Mouse (Mus musculus) forebrain, embryonic 10.5 days (tissue): ENCODE results near the gene Tmem116. TPM values are rescaled to one million over a fixed set of nuclear protein-coding genes. Genes with fewer than 3 reads are reported as not detected.

Experiments used
- DNase-seq: peaks from one replicate; pipeline ENCODE4 v3.0.0-alpha.2; 2017; ENCODE audit warnings: low spot score; ENCODE audit errors: extremely low spot score
- H3K27ac ChIP-seq: fragments of 300-500 bp; sonication (generic); 2 replicates; pipeline ENCODE4 v1.5.1; 2016; ENCODE audit warnings: mild to moderate bottlenecking
- H3K27me3 ChIP-seq: fragments of 300-500 bp; sonication (generic); 2 replicates; pipeline ENCODE4 v1.6.1; 2016; ENCODE audit warnings: mild to moderate bottlenecking; ENCODE audit not compliant: poor library complexity, severe bottlenecking
- H3K36me3 ChIP-seq: fragments of 300-500 bp; sonication (generic); replicated peaks from 2 replicates; pipeline ENCODE4 v1.6.1; 2016; ENCODE audit warnings: mild to moderate bottlenecking, moderate library complexity
- H3K4me1 ChIP-seq: fragments of 300-500 bp; sonication (generic); 2 replicates; pipeline ENCODE4 v1.6.1; 2016
- H3K4me3 ChIP-seq: fragments of 300-500 bp; sonication (generic); 2 replicates; pipeline ENCODE4 v1.5.1; 2016; ENCODE audit warnings: mild to moderate bottlenecking, moderate library complexity
- H3K9me3 ChIP-seq: fragments of 300-500 bp; sonication (generic); 2 replicates; pipeline ENCODE4 v1.6.1; 2016; ENCODE audit warnings: mild to moderate bottlenecking, moderate library complexity
- WGBS: fragments of 180-500 bp; shearing (Covaris S2); methylation state at CpG from one replicate; pipeline ENCODE4 v1.1.7; 2016; 5-methylcytosine and 5-hydroxymethylcytosine counted together
- polyA plus RNA-seq: library from polyadenylated mRNA; unstranded; fragments of >200 nt; fragmentation: Nextera tagmentation; extraction: Ambion mirVana; gene quantifications from 2 replicates; pipeline ENCODE4 v1.2.1, GENCODE M21; 2016

Tmem116 gene
- polyA plus RNA-seq = 1.00 and 1.0 TPM in 2 replicates

DNA sequence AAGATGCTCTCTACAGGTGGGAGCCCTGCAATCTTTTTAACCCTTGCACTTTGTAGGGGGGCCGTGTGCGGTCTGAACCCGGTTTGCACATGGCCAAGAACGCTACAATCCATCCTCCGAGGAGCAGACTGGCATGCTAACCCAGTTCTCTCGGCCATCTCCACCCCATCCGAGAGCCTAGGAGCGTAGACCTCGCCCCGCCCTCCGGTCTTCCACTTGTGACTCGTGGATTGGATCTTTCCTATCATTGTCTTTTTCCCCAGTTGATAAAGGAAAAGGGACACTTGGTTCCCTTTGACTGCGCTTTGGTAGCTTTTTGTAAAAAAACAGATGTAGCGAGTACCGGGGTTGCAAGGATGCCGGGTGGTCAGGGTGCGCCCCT, at the start of gene Tmem116:
TSS of gene Tmem116 (plus strand) at position 250 of the 382 bp plus-strand sequence.
- Histone ChIP-seq H3K4me1 (peaks cover 37% of the 10 kb centered on the region), H3K27ac (peak within 1 kb of the TSS; percentile 93), H3K4me3 (peak within 1 kb of the TSS; percentile 92), H3K9me3 (no peaks in the 10 kb centered on the region), H3K27me3 (no peaks in the 10 kb centered on the region), H3K36me3 (peaks cover 36% of the 10 kb centered on the region)
- WGBS = under 1% methylated on average over 17 of the region's 17 CpGs
- peak; percentile 53 for DNase-seq

DNA sequence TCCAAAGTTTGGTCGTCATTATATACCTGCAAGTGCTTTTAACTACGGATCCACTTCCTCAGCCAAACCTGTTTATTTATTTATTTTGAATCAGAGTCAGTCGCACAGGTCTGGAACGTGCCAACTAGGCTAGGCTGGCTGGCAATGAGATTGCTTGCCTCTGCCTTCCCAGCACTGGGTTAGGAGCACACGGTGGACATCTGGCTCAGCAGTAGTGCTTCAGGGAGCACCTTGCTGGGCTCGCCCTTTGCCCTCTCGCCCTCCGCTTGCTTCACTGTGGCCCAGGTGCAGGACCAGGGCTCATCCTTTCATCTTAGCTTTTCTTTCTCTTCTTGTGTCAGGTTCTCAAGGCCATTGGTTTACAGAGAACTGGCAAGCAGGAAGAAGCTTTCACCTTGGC, 43.8 kb upstream of the Tmem116 start:
- Histone ChIP-seq H3K27me3 (no peaks in the 10 kb centered on the region), H3K27ac (no peak overlapping the region), H3K36me3 (peaks cover 98% of the 10 kb centered on the region), H3K9me3 (no peaks in the 10 kb centered on the region), H3K4me3 (no peak overlapping the region), H3K4me1 (no peaks in the 10 kb centered on the region)
- 95% methylated on average over 8 of the region's 8 CpGs for WGBS
- DNase-seq = no peak

DNA sequence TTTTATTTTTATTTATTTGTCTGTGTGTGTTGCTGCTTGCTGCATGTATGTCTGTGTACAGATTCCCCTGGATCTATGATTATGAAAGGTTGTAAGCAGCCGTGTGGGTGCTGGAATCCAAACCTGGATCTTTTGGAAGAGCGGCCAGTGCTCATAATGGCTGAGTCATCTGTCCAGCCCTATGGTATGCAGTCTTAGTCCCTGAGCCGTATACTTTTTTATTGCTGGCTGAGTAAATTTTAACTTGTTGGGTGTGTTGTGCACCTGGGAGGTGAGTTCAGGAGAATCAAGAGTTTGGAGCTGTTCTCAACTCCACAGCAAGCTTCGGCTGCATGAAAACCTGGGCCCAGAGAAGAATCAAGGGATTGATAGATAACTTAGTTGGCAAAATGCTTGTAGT, 40.7 kb upstream of the Tmem116 start:
- Histone ChIP-seq H3K4me1 (no peaks in the 10 kb centered on the region), H3K36me3 (peaks cover 100% of the 10 kb centered on the region), H3K9me3 (no peaks in the 10 kb centered on the region), H3K27ac (no peak overlapping the region), H3K4me3 (no peak overlapping the region), H3K27me3 (no peaks in the 10 kb centered on the region)
- WGBS = 95% methylated on average over 4 of the region's 4 CpGs
- DNase-seq = no peak

DNA sequence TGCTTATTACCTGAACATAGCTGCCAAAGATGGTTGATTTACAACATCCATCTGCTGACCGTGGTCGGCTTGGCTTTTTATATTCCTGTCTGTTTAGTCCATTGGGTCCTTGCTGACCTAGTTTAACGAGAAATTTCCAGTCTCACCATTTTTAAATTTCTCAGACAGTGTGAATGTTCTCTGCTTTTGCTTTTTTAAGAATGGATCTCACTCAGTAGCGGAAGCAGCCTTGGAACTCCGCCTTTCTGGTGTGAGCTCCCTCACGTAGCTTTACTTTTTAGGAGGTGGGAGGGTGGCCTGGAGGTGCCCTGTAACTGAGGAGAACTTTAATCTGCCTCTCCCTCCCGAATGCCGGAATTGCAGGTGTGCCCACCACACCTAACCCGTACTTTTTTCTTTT, 31.0 kb upstream of the Tmem116 start:
- Histone ChIP-seq H3K36me3 (peaks cover 100% of the 10 kb centered on the region), H3K4me3 (no peak overlapping the region), H3K27me3 (no peaks in the 10 kb centered on the region), H3K4me1 (no peaks in the 10 kb centered on the region), H3K9me3 (no peaks in the 10 kb centered on the region; the same call in 1 of the 2 replicates), H3K27ac (no peak overlapping the region)
- DNase-seq = no peak
- 93% methylated on average over 9 of the region's 9 CpGs for WGBS

DNA sequence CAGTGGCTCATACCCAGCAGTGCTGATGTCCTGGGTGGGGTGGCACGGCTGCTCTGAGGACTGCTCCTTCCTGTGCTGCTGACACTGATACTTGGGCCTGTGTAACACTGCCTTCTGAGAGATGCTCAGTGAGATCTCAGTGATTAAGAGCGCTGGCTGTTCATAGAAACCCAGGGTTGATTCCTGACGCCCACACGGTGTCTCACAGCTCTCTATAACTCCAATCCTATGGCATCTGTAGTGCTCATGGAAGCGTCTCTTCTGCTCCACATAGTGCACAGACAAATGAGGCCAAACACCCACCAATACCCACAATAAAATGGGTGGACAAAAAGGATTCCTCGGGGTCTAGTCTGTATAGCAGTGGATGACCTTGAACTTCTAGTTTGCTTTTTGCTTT, 28.9 kb upstream of the Tmem116 start:
- Histone ChIP-seq H3K27me3 (no peaks in the 10 kb centered on the region), H3K4me1 (no peaks in the 10 kb centered on the region), H3K4me3 (no peak overlapping the region), H3K27ac (no peak overlapping the region), H3K36me3 (peaks cover 100% of the 10 kb centered on the region), H3K9me3 (no peaks in the 10 kb centered on the region)
- WGBS = 94% methylated on average over 6 of the region's 6 CpGs
- DNase-seq = no peak

DNA sequence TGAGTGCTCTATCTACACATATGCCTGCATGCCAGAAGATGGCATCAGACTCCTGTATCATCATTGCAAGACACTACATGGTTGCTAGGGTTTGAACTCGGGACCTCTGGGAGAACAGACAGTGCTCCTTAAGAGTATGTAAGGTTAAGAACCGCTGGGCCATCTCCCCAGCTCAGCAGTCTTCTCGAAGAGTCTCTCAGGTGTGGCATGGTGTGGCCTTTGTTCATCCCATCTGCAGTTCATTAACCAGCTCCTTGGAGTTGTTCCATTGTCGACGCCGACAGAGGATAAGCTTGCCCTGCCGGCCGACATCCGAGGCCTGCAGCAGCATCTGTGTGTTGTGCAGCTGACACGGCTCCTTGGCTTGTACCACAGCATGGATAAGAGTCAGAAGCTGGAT, 28.4 kb upstream of the Tmem116 start:
- Histone ChIP-seq H3K9me3 (no peaks in the 10 kb centered on the region), H3K4me3 (no peak overlapping the region), H3K4me1 (no peaks in the 10 kb centered on the region), H3K36me3 (peaks cover 100% of the 10 kb centered on the region), H3K27ac (no peak overlapping the region), H3K27me3 (no peaks in the 10 kb centered on the region)
- DNase-seq = no peak
- 88% methylated on average over 10 of the region's 10 CpGs for WGBS

DNA sequence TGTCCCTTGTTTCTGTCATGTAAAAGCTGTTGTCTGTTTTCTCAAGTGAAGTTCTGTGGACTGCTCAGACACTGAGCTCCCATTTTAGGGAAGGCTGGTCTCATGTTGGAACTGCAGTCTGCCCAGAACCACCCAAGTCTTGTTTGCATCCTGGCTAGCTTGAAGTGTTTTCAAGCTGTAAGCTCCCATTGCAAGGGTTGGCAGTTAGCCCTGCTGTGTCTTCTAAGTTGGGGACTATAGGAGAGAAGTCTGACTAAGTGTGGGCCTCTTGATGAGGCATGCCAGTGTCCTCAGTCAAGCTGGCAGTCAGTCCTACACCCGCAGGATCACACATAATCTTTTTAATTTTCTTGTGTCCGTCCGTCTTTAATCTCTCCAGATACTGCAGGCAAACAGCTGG, 22.7 kb upstream of the Tmem116 start:
- H3K4me3 ChIP-seq = no peak overlapping the region
- no peaks in the 10 kb centered on the region for H3K9me3 ChIP-seq
- no peak for DNase-seq
- no peak overlapping the region for H3K27ac ChIP-seq
- 95% methylated on average over 3 of the region's 3 CpGs for WGBS
- peaks cover 100% of the 10 kb centered on the region for H3K36me3 ChIP-seq
- no peaks in the 10 kb centered on the region for H3K4me1 ChIP-seq
- H3K27me3 ChIP-seq = no peaks in the 10 kb centered on the region

DNA sequence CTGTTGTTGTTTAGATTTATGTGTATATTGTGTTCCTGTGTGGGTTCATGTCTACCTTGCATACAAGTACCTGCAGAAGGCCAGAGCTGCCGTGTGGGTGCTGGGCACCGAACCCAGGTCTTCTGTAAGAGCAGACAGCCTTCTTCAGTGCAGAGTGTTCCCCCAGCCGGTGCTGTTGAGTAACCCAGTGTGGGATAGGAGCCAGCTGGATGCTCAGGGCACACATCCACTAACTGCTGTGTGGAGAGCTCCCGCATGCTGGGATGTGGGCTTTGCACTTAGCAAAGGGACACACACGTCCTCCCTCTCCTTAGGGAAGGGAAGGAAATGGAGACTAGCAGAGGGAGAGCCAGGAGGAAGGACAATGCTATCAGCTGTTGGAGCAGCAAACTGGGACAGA, 13.6 kb upstream of the Tmem116 start:
- H3K4me1 ChIP-seq = no peaks in the 10 kb centered on the region
- no peaks in the 10 kb centered on the region for H3K9me3 ChIP-seq
- WGBS = 94% methylated on average over 5 of the region's 5 CpGs
- peaks cover 100% of the 10 kb centered on the region for H3K36me3 ChIP-seq
- no peak overlapping the region for H3K4me3 ChIP-seq
- no peak for DNase-seq
- no peaks in the 10 kb centered on the region for H3K27me3 ChIP-seq
- H3K27ac ChIP-seq = no peak overlapping the region

DNA sequence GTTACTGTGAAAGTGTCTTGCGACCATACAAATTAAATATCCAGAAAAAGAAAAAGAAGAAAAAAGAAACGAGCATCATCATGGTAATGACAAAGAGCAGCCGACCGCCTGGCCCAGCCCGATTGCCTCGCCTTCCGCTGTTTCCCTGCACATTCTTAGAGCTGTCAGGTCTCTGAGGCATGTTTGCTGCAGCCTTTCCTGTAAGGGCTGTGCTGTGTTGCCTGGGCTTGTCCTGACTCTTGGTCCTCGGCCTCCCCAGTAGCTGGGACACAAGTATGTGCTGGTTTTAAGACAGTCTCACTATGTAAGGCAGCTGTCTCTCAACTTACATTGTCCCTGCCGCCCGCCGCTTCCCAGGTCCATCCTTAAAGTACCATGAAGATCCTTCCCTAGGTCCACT, 12.9 kb upstream of the Tmem116 start:
- Histone ChIP-seq H3K27me3 (no peaks in the 10 kb centered on the region), H3K27ac (no peak overlapping the region), H3K4me3 (no peak overlapping the region), H3K36me3 (peaks cover 100% of the 10 kb centered on the region), H3K4me1 (no peaks in the 10 kb centered on the region), H3K9me3 (no peaks in the 10 kb centered on the region)
- WGBS = 95% methylated on average over 11 of the region's 11 CpGs
- no peak for DNase-seq

DNA sequence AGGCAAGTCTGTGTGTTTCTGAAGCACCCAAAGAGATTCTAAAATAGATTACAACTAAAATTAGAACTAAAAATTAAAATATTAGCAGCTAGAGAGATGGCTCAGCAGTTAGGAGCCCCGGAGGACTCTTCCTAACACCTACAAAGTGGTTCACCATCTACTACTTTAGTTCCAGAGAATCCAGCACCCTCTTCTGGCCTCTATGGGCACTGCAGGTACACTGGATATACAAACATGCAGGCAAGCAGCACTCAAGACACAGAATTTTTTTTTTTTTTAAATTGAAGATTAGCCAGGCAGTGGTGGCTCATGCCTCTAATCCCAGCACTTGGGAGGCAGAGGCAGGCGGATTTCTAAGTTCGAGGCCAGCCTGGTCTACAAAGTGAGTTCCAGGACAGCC, 8.1 kb upstream of the Tmem116 start:
- Histone ChIP-seq H3K4me3 (no peak overlapping the region), H3K36me3 (peaks cover 100% of the 10 kb centered on the region), H3K4me1 (no peaks in the 10 kb centered on the region), H3K27ac (no peak overlapping the region), H3K9me3 (no peaks in the 10 kb centered on the region), H3K27me3 (no peaks in the 10 kb centered on the region)
- WGBS = 89% methylated on average over 3 of the region's 3 CpGs
- DNase-seq = peak; percentile 44

DNA sequence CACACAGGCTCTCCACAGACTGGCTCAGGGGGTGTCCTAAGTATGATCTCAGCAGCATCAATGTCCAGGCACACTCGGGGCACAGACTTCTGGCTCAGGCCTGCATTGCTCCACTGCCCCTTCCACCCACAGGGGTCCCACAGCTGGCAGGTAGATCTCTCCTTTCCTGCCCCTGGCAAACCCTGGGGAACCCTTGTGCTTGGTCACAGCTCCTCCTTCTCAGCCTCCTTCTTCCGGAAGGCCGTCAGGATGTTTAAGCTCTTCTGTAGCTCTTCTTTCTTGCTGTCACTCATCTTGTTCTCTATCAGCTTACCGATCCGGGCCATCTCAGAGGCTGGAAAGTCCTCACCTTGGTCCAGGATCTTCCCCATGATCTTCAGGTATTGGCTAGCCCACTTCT, 6.8 kb upstream of the Tmem116 start:
- DNase-seq = no peak
- WGBS = 91% methylated on average over 5 of the region's 5 CpGs
- Histone ChIP-seq H3K27ac (no peak overlapping the region), H3K4me1 (peaks cover 3% of the 10 kb centered on the region; the same call in 1 of the 2 replicates), H3K36me3 (peaks cover 100% of the 10 kb centered on the region), H3K27me3 (no peaks in the 10 kb centered on the region), H3K9me3 (no peaks in the 10 kb centered on the region), H3K4me3 (no peak overlapping the region)

DNA sequence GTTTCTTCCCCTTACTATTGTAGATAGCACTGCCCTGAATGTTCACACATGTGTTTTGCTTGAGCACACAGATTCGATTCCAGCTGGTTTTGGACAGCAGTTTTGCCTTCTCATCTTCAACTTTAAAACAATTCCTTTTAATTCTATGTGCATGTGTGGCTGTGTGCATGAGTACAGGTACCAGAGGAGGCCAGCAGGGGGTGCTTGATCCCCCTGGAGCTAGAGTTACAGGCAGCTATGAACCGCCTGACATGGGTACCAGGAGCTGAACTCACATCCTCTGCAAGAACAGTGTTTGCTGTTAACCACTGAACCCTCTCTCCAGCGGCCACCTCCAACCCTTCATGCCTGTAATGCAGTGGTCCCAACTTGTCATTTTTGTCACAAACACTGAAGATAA, 3.2 kb upstream of the Tmem116 start:
- H3K4me3 ChIP-seq = no peak overlapping the region
- H3K36me3 ChIP-seq = peaks cover 68% of the 10 kb centered on the region
- no peaks in the 10 kb centered on the region for H3K27me3 ChIP-seq
- DNase-seq = no peak
- no peaks in the 10 kb centered on the region for H3K9me3 ChIP-seq
- 95% methylated on average over 3 of the region's 3 CpGs for WGBS
- peaks cover 26% of the 10 kb centered on the region for H3K4me1 ChIP-seq
- no peak overlapping the region for H3K27ac ChIP-seq

DNA sequence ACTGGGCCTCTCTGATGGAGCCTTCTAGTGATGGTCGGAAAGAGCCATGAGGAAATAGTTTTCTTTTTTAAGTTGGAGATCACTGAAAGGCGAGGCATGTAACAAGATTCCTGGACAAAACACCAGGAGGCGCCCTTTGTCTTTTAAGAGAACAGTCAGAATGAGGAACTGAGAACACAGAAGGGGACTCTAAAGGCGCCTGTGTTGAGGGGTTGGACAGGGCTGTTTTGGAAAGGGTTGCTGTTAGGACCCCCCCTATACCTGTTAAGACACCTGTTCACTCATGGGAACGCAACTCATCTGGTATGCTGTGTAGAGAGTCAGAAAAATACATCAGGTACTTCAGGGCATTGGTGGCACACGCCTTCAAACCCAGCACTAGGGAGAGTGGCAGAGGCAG, 1.7 kb upstream of the Tmem116 start:
- H3K9me3 ChIP-seq = no peaks in the 10 kb centered on the region
- peaks cover 53% of the 10 kb centered on the region for H3K36me3 ChIP-seq
- DNase-seq = no peak
- H3K4me3 ChIP-seq = no peak overlapping the region
- WGBS = 74% methylated on average over 6 of the region's 6 CpGs
- peaks cover 37% of the 10 kb centered on the region for H3K4me1 ChIP-seq
- H3K27ac ChIP-seq = no peak overlapping the region
- H3K27me3 ChIP-seq = no peaks in the 10 kb centered on the region

DNA sequence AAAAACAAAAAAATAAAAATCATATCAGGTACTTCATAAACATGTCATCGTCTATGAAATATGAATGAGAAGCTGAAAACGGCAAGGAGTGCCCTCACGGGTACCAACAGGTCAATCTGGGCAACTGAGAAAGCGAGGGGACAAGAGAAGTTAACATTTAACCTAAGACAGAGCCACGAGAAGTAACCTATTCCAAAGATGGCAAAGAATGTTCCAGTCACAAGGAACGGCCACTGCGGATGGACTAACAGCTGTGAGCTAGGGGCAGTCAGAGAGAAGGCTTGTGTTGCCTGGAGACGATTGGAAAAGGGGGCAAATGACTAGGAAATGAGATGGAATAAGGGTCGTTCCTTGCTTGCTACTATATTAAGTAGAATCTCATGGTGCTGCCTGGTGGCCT, 1.2 kb upstream of the Tmem116 start:
- peak overlapping the region; percentile 92; the same call in 1 of the 2 replicates for H3K4me3 ChIP-seq
- no peaks in the 10 kb centered on the region for H3K9me3 ChIP-seq
- no peaks in the 10 kb centered on the region for H3K27me3 ChIP-seq
- peaks cover 48% of the 10 kb centered on the region for H3K36me3 ChIP-seq
- WGBS = 90% methylated on average over 9 of the region's 9 CpGs
- H3K27ac ChIP-seq = no peak overlapping the region
- no peak for DNase-seq
- H3K4me1 ChIP-seq = peaks cover 37% of the 10 kb centered on the region
